Comparison of ENCODE assay signal across 17 mouse cellular contexts in genomic region chr13:34312346-34313002, GRCm38 (mm10). TPM values are rescaled to one million over a fixed set of nuclear protein-coding genes. Genes with fewer than 3 reads are reported as not detected.
DNase-seq lines count a peak whose midpoint lies in the region; ATAC-seq and TF ChIP-seq lines count a peak whose summit lies in the region.
"Had no signal": no experiment of that assay in that cellular context is flagged by ENCODE, and none has a peak within 500 bp of the region (broad histone marks: within the 10 kb centered on the region; RNA-seq: fewer than 3 reads in every experiment).

No protein-coding gene starts in this region.

- H3K4me3 ChIP-seq in forebrain, embryonic 10.5 days: no peak overlapping the region
- H3K4me3 ChIP-seq in forebrain, embryonic 12.5 days (replicated peaks): no peak overlapping the region
- H3K4me3 ChIP-seq in G1E (ENCODE audit: low read depth, low read length): no peak overlapping the region
- H3K4me3 ChIP-seq in liver, embryonic 12.5 days: 0 out of 2 replicates have a peak overlapping the region, but pooled peaks have one; percentile 9
- H3K4me3 ChIP-seq in hindbrain, embryonic 12.5 days: no peak overlapping the region
- H3K4me3 ChIP-seq: heart, embryonic 10.5 days; limb, embryonic 15.5 days; midbrain, embryonic 15.5 days had no signal

- H3K27me3 ChIP-seq in forebrain, embryonic 10.5 days (ENCODE audit: poor library complexity, severe bottlenecking): no peaks in the 10 kb centered on the region
- H3K27me3 ChIP-seq in forebrain, embryonic 12.5 days: no peaks in the 10 kb centered on the region
- H3K27me3 ChIP-seq in G1E (ENCODE audit: insufficient read depth, low read length): no peaks in the 10 kb centered on the region
- H3K27me3 ChIP-seq in liver, embryonic 12.5 days (replicated peaks): no peaks in the 10 kb centered on the region
- no peaks in the 10 kb centered on the region for H3K27me3 ChIP-seq in hindbrain, embryonic 12.5 days
- H3K27me3 ChIP-seq: limb, embryonic 15.5 days; midbrain, embryonic 15.5 days had no signal

- no peak overlapping the region for H3K4me2 ChIP-seq in forebrain, embryonic 12.5 days
- H3K4me2 ChIP-seq in liver, embryonic 12.5 days: peak overlapping the region; percentile 56
- H3K4me2 ChIP-seq in hindbrain, embryonic 12.5 days (replicated peaks): no peak overlapping the region
- H3K4me2 ChIP-seq: limb, embryonic 15.5 days; midbrain, embryonic 15.5 days had no signal

- H3K9me3 ChIP-seq in forebrain, embryonic 10.5 days: no peaks in the 10 kb centered on the region
- no peaks in the 10 kb centered on the region for H3K9me3 ChIP-seq in forebrain, embryonic 12.5 days
- no peaks in the 10 kb centered on the region for H3K9me3 ChIP-seq in G1E (replicated peaks)
- H3K9me3 ChIP-seq in liver, embryonic 12.5 days (replicated peaks): no peaks in the 10 kb centered on the region
- no peaks in the 10 kb centered on the region for H3K9me3 ChIP-seq in hindbrain, embryonic 12.5 days (replicated peaks)
- H3K9me3 ChIP-seq: heart, embryonic 10.5 days; limb, embryonic 15.5 days; midbrain, embryonic 15.5 days had no signal

- ATAC-seq in forebrain, embryonic 12.5 days (ENCODE audit: low FRiP score): no peak
- ATAC-seq in G1E (ENCODE audit: extremely low read depth, insufficient number of reproducible peaks, low FRiP score, poor library complexity, severe bottlenecking): peak; percentile 71; the same call in 1 of the 2 replicates
- ATAC-seq in erythroid progenitor cell, adult 5-6 weeks (replicated peaks; ENCODE audit: low FRiP score, poor library complexity, severe bottlenecking): peak; percentile 64
- ATAC-seq in liver, embryonic 12.5 days: peak; percentile 95
- no peak for ATAC-seq in hindbrain, embryonic 12.5 days (ENCODE audit: low FRiP score)
- ATAC-seq: midbrain, embryonic 15.5 days had no signal

- H3K9ac ChIP-seq in forebrain, embryonic 12.5 days: no peak overlapping the region
- H3K9ac ChIP-seq in liver, embryonic 12.5 days: peak overlapping the region; percentile 63
- no peak overlapping the region for H3K9ac ChIP-seq in hindbrain, embryonic 12.5 days
- H3K9ac ChIP-seq: limb, embryonic 15.5 days; midbrain, embryonic 15.5 days had no signal

- H3K4me1 ChIP-seq in forebrain, embryonic 10.5 days: peaks cover 27% of the 10 kb centered on the region
- peaks cover 22% of the 10 kb centered on the region for H3K4me1 ChIP-seq in forebrain, embryonic 12.5 days
- H3K4me1 ChIP-seq in G1E (ENCODE audit: insufficient read depth, low read depth, low read length): peaks cover 85% of the 10 kb centered on the region
- peaks cover 94% of the 10 kb centered on the region for H3K4me1 ChIP-seq in liver, embryonic 12.5 days
- 0 out of 2 replicates have a peak, but pooled peaks cover 6% of the 10 kb centered on the region for H3K4me1 ChIP-seq in hindbrain, embryonic 12.5 days
- H3K4me1 ChIP-seq: limb, embryonic 15.5 days had no signal

- peaks cover 9% of the 10 kb centered on the region for H3K36me3 ChIP-seq in forebrain, embryonic 10.5 days (replicated peaks)
- no peaks in the 10 kb centered on the region for H3K36me3 ChIP-seq in forebrain, embryonic 12.5 days (replicated peaks)
- peaks cover 26% of the 10 kb centered on the region for H3K36me3 ChIP-seq in G1E (replicated peaks)
- H3K36me3 ChIP-seq in liver, embryonic 12.5 days: peaks cover 32% of the 10 kb centered on the region
- H3K36me3 ChIP-seq in hindbrain, embryonic 12.5 days: no peaks in the 10 kb centered on the region
- H3K36me3 ChIP-seq: heart, embryonic 10.5 days; limb, embryonic 15.5 days; midbrain, embryonic 15.5 days had no signal

- no peak for TF ChIP-seq CTCF in G1E (IDR thresholded peaks at IDR 0.05; ENCODE audit: low read depth, low read length)

- DNase-seq in forebrain, embryonic 10.5 days (ENCODE audit: extremely low spot score, low spot score): no peak
- DNase-seq in G1E (ENCODE audit: low spot score): no peak
- DNase-seq in embryo, embryonic 9.5 days (ENCODE audit: extremely low spot score): no peak
- no peak for DNase-seq in spleen, postnatal 14 days (ENCODE audit: low spot score in 2 of 2)
- DNase-seq: adrenal gland, postnatal 25 days; cerebellum, adult 11-12 months; gastrocnemius, postnatal 10 days; kidney, adult 18-20 months; lung, postnatal 4 days; thymus, postnatal 4 days had no signal

- H3K27ac ChIP-seq in forebrain, embryonic 10.5 days: 0 out of 2 replicates have a peak overlapping the region, but pooled peaks have one; percentile 30
- H3K27ac ChIP-seq in forebrain, embryonic 12.5 days: no peak overlapping the region
- peak overlapping the region; percentile 95 for H3K27ac ChIP-seq in liver, embryonic 12.5 days
- no peak overlapping the region for H3K27ac ChIP-seq in hindbrain, embryonic 12.5 days
- H3K27ac ChIP-seq: heart, embryonic 10.5 days; limb, embryonic 15.5 days; midbrain, embryonic 15.5 days had no signal

- 90% methylated on average over 2 of the region's 2 CpGs for WGBS in forebrain, embryonic 10.5 days
- WGBS in forebrain, embryonic 12.5 days: 93% methylated on average over 2 of the region's 2 CpGs
- WGBS in liver, embryonic 12.5 days (ENCODE audit: insufficient replicate concordance): 15% methylated on average over 2 of the region's 2 CpGs
- 90% methylated on average over 2 of the region's 2 CpGs for WGBS in hindbrain, embryonic 12.5 days

RNA-seq across cellular contexts. Expression of gene Slc22a23, which starts 32.5 kb away (rescaled TPM):
- 6.8 and 7.0 TPM in 2 replicates for polyA plus RNA-seq in forebrain, embryonic 10.5 days (2016; fragmentation: Nextera tagmentation; extraction: Ambion mirVana)
- 16.4 and 19.7 TPM in 2 replicates for polyA plus RNA-seq in forebrain, embryonic 12.5 days (2016; fragmentation: Nextera tagmentation; extraction: Ambion mirVana)
- 24.9 and 68.0 TPM in 2 replicates for total RNA-seq in G1E (2014; fragmentation: Nextera tagmentation)
- 14.7 and 18.0 TPM in 2 replicates for total RNA-seq in G1E (2017)
- 43.8 and 49.3 TPM in 2 replicates for polyA plus RNA-seq in G1E (2012)
- total RNA-seq in erythroid progenitor cell, adult 5-6 weeks (2015; ENCODE audit: low replicate concordance): 97.7 and 102 TPM in 2 replicates
- total RNA-seq in erythroid progenitor cell, adult 5-6 weeks (2017; ENCODE audit: low replicate concordance): 107 and 114 TPM in 2 replicates
- 12.8 and 13.8 TPM in 2 replicates for polyA plus RNA-seq in liver, embryonic 12.5 days (2016; fragmentation: Nextera tagmentation; extraction: Ambion mirVana)
- 14.0 and 16.1 TPM in 2 replicates for polyA plus RNA-seq in hindbrain, embryonic 12.5 days (2016; fragmentation: Nextera tagmentation; extraction: Ambion mirVana)

Comparison
In these comparisons a context has a peak if more than half of its experiments do, and no peak if none do; other contexts are left out.
1. H3K27ac ChIP-seq: peak in forebrain, embryonic 10.5 days (single experiment) and liver, embryonic 12.5 days (single experiment); none in forebrain, embryonic 12.5 days (single experiment) and hindbrain, embryonic 12.5 days (single experiment).
2. ATAC-seq: peak in G1E (single experiment), erythroid progenitor cell, adult 5-6 weeks (single experiment) and liver, embryonic 12.5 days (single experiment); none in forebrain, embryonic 12.5 days (single experiment) and hindbrain, embryonic 12.5 days (single experiment).